Mouse (Mus musculus): ENCODE measurements around the gene Syn3.

Syn3 gene

DNA sequence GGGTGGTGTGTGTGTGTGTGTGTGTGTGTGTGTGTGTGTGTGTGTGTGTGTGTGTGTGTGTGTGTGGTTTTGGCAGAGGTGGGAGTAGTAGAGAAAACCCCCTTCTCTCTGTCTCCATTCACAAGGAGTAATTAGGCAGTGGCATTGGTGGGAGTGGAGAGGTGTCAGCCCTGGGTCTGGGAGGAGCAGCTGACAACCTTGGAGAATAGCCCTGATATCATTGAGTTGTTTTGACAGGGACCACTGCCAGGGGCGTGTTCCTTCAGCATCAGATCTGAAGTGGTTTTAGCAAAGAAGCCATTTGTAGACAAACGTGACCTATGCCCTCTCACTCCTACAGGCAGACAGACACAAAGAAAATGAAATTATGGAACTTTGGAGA lies 195.2 kb downstream of the Syn3 start:
- no peak for DNase-seq

DNA sequence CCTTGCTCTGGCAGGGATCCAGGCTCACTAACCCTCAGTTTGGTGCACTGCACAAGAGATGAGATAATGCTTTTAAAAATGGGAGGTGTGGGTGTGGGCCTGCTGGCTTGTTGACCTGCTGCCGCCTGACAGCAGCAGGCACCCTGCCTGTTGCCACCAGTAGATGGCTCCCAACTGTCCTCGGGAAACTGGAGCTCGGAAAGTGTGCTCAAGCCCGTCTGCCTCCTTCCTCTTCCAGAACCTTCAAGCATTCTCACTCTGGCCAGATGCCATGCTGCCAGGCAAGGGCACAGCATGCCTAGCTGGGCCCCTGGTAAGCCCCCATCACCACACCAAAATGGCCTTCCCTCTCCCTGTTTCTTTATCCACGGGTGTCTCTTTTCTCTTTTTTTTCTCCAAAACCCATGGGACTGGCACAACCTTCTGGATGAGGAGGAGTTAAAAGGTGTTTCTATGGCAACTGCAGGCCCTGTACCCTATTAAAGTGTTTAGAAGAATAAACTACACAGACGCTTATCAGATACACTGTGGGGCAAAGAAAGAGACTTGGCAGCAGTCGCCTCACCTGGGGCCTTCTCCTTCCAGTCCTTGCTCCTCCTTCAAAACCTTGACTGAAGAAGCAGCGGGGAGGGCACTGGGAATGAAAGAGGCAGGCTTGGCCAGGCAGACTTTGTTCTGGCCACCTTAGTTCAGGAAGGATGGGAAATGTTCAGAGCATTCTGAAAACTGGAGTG lies 195.8 kb downstream of the Syn3 start:
- peak; percentile 13 for DNase-seq

DNA sequence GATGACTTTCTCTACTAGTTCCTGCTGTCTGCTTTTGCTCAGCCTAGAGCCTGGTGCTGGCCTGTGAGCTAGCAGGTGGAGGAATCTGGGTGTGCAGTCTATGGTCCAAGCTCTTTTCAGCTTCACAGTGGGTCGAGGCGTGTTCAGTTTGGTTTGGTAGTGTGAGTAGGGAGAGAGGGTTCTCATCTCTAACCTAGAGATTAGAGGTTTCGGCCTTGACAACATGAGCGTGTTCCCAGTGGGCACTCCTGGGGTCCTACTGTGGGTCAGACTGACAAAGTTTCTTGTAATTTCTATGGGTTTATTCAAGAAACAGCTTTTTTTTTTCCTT lies 196.4 kb downstream of the Syn3 start:
- DNase-seq: no peak

DNA sequence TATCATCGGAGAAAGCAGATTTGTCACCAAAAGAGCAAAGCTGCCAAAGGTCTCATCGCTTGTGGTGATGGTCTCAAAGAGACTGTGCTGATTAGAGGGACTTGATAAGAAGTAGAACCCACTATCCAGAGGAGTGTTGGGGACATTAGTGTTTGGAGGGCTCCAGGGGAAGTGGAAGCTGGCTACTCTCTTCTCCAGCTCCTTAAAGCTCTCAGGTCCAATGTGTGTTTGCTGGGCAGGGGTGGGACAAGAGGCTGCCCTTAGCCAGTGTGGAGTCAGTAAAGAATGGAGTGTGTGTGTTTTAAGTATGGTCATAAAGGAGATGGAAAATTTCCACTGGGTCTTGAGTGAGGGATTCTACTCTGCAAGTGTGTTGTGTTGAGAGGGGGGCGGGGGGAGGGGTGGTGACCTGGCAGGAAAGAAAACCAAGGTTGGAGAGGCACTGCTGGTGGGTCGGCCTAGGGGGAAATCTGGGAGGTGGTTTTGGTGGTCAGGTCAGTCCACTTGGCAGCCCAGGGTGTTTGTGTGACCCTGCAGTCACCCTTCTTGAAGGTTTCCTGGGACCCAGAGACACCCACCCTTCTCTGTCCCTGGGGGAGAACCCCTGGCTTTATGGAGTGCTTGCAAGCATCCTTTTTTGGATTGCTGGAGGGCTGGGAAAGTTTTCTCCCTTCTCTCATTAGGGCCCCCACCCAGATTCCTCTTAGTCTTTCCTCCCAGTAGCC lies 196.9 kb downstream of the Syn3 start:
- DNase-seq: no peak

DNA sequence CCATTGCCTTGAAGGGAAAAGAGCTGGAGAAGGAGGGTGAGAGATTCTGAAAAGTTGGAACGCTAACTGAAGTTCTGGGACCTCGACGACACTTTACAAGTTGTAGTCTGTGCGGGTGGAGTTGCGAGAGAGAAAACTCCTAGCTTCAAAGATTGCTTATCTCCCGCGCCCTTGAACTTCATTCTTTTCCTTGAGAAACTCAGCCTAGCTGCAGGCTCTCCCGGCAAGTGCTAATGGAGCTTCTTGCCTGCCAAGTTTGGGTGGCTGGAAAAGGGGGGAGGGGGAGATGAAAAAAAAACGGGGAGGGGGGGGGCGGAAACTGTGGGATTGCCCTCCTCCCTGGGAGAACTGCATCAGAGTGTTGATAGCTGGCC lies 197.6 kb downstream of the Syn3 start:
- DNase-seq: no peak

DNA sequence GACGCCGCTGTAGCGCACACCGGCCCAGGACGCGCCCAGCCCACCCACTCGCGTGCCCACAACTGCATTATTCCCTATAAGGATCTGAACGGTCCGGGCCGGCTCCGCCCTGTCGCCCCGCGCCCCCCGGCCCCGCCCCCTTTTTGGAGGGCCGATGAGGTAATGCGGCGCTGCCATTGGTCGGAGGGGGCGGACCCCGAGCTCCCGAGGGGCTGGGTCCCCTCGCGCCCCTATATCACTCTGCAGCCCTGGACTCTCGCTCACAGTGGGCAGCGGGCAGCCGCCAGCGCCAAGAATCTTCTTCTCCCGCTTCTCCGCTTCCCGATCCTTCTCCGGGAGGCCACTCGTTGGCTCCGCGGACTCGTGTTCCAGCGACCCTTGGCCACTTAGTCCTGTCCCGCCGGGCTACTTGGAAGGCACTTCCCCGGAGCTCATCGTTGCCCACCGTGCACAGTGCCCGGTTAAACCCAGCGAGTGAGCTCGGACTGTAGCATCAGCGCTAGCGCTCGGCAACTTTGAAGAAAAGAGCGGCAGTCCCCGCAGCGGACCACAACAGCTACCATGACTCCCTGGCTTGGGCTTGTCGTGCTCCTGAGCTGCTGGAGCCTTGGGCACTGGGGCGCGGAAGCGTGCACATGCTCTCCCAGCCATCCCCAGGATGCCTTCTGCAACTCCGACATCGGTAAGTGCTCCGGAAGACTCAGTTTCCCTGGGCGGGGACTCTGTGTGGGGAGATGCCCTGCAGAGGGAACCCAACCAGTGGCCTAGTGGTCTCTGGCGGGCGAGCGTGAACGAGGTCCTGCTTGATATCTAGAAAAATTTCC lies 198.2 kb downstream of the Syn3 start, which contains the start of gene Timp3:
TSS of gene Timp3 (plus strand) at position 80 of the 824 bp plus-strand sequence.
- DNase-seq: no peak

DNA sequence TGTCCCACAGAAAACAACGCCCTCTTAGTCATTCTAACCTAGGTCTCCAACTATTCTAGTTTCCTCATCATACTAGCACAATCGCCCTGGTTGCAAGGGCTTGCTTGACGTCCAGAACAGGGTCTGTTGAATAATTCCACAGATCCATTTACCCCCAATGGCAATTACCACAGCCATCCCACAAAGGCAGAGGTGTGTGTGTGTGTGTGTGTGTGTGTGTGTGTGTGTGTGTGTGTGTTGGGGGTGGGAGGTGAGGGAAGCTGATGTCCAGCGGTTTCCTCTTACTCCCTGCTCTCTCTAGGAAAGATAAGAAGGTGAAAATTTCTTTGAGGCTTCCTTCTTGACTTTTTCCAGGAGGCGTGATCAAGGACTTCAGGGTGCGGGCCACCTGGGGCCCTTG lies 198.9 kb downstream of the Syn3 start:
- DNase-seq: no peak

DNA sequence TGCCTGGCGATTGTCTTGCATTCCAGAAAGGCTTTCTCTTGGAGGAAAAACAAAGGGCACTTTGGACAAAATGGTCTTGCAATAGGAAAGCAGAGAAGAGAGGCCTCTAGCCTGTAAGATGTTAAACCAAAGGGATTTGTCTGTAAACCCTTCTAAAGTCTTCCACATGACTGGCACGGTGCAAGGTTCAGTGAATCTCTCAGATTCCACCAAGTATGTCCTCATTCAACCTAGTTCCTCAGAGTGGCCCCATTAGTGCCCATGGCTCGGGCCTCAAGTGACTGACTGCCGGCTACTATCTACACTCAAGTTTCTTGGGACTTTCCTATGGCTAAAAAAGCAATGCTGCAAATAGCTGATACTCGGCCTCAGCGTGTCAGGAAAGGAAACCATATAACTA lies 200.4 kb downstream of the Syn3 start:
- DNase-seq: no peak

DNA sequence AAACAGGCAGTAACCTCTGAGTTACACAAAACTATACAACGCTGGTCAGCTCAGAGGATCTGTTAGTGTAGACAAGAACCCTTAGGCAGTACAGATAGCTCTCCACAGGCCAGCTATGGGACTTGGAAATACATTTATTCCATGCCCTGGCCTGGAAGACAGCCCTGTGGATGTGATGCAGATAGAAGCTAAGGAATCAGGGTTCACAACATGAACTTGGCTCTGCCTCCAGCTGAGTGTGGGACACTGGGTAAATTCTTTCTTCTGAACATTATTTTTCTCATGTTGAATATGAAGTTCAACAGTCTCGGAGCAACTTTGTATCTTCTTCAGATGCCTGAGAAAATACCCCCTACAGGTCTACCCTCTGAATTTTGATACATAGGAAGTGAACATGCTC lies 201.4 kb downstream of the Syn3 start:
- DNase-seq: no peak

DNA sequence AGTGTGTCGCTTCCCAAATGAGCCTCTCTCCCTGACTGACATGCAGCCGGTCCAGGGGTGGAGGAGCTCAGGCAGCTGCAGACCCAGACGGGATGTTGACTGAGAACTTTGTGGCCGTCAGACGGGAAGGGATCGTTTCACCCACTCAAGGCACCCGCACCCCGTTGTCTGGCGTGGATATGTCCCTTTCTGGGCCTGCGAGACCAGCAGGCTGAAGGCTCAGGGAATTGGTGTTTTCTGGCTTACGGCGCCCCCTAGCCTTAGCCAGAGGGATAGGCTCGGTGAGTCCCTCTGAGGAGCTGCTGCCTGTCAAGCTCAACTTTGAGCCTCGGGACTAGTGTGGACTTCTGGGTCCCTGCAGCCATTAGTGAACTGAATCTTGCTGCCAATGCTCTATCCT lies 202.6 kb downstream of the Syn3 start:
- peak; percentile 50 for DNase-seq

DNA sequence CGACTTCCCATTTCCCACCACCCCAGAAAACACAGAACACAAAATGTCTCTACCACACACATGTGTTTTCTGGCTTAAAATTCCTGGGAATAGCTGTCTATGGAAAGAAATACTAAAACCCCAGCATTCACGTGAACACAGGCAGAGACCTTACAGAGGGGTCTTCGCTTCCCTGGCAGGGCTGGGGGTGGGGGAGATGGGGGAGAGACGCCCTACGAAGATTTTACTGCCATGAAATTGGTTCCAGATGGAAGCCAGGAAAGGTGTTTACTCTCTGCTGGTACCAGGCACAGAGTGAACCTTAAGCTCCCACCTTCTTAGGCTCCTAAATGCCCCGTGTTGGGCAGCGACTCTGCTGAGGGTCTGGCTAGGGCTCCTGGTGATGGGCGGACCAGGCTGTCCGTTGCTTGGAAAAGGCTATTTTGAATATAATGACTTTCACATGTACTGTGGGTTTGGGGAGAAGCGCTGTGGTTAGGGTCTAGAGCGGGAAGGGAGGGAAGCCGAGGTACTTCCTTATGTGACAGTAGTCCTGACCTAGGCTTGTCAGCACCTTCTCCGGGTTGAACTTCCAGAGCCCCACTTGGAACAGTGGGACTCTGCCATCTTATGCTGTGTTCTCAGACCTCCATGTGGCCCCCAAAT lies 203.1 kb downstream of the Syn3 start:
- no peak for DNase-seq

DNA sequence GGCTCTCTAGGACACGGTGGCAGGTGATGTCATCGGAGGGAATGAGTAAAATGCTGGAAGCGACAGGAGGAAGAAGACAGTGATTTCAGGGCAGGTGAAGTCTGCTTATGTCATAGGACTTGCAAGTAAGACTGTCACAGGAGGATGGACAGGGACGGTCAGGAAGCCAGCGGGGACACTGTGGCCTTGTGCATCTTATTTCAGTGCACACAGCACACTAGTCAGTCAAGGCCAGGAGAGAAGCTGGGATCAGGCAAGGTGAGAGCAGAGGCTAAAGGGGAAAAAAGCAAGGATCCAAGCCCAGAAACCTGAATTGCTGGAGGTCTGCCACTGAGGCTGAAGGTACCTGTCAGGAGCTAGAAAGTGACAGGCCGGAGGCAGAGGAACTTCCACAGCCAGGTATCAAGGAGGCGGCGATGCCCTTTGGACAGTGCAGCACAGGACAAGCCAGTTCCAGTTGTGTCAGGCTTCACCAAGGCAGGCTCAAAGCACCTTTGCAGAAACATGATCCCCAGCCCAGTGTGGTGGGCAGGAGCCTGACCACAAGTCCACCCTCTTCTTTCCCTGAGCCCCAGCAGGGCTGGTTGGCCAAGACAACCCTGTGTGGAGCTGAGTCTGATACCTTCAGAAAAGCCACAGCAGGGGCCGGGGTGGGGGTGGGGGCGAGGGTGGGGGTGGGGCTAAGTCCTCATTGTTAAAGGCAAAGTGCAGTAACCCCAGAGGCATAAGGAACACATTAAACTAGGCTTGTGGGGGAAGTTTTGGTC lies 203.9 kb downstream of the Syn3 start:
- DNase-seq: no peak

DNA sequence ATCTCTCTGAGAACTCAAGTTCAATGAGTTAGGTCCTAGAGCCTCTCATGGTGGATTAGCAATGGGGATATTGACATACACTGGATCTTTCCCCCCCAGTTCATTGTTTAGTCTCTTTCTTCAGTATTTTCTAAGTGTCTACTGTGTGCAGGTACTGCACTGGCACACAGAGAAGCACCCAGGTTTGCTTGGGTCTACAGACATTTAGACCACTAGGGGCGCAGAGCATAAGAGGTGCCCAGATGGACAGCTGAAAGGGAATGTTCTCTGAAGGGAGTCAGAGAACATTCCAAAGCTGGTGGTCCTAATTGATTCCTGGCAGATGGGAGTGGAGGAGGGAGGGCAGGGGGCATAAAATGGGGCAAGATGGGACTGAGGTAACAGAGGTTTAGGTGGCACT lies 204.8 kb downstream of the Syn3 start:
- no peak for DNase-seq

DNA sequence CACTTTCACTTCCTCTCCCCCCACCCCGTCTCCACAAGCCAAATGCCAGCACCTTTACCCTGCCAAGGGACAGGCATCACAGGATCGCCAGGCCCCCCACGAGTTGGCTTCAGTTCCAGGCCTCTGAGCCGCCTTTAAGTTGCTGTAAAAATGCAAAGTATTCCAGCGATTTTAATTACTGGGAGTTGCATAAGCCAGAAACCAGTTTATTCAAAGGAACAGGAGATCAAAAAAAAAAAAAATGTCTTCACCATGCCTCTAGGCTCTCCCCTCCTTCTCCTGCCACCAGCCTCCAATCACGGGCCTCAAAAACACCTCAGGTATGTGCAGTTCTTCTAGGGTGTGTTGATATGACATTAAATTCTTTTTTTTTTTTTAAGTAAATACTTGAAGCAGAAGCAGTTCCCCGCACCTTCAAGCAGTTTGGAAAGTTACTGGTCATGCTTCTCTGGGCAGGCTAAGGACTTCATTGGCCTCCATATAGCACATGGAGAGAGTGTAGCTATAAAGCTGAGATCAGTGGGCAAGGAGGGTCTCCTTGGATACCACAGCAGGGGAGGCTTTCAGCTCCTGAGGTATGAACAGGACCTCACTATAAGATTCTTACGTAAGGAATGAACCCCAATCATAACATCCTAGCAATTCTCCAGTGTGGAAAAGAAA lies 208.5 kb downstream of the Syn3 start:
- DNase-seq: no peak

DNA sequence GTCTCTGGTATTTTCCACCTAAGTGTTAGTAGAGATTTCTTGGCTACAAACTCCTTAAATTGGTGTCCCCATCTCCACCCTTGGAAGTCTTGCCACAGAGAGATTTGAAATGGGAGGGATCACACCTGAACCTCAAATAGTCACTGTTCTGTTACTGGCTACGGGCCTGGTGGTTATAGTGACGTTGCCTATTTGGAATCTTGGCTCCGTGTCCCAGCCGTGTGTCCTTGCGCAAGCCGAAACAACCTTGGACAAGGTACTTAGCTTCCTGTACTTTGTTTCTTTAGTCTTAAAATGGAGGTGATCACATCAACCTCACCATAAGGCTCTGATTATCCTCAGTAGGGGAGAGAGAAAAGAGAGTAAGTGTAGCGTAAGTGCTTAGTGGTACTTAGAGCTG lies 212.2 kb downstream of the Syn3 start:
- no peak for DNase-seq

DNA sequence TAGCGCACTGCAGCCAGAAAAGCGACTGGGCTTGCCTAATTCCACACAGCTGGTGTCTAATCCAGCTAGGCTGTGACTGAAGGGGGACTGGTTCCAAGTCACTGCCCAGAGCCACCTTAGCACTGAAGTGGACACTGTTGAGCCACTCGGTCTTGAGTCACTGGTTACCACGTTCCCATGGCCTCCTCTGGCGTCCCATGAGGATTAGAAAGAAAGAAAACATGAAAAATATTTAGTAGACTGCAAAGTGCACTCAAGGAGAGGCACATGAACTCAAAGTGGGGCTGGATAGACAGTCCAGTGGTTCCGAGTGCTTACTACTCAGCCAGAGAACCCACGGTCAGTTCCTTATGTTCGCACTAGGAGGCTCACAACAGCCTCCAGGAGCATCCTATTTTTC lies 217.5 kb downstream of the Syn3 start:
- DNase-seq: no peak

DNA sequence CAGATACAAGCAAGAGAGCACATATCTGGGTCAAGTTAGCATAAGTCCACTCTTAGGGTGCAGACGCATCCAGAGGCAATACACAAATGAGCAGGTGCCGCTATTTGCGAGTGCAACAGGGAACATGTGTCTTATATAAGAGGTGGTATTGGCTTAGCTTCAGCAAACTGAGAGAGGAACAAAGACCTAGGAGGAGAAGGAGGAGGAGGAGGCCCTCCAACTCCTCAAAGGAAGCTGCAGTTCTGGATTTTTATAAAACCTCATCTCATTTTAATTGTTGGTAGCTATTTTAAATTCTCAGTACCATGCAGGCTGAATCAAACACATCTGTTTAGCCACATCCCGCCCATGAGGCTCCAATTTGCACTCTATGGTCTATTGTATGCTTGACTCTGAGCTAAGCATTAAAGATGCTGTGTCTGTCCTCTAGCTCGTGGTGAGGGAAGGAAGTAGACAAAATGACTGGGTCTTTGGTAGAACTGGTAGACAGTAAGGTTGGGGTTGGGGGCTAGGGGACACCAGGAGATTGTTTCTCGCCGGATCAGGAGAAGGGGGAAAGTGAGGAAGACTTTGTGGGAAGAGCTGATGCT lies 219.0 kb downstream of the Syn3 start:
- no peak for DNase-seq

DNA sequence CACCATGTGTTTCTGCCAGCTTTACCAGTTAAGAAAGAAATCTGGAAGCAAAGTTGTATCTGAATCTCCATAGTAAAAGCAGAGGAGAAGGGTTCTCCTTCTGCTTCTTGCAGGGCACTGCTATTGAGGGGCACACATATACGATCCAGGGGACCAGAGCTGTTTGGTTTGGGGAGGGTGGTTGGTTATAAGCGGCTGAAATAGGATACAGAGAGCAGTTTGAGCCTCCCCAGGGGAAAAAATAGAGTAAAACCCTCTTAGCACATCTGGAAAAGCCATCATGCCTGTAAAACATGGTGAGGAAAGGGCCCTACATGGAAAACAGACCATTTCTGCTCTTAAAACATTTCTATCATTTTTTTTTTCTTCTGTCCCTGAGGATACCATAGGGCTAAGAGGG lies 220.2 kb downstream of the Syn3 start:
- no peak for DNase-seq

DNA sequence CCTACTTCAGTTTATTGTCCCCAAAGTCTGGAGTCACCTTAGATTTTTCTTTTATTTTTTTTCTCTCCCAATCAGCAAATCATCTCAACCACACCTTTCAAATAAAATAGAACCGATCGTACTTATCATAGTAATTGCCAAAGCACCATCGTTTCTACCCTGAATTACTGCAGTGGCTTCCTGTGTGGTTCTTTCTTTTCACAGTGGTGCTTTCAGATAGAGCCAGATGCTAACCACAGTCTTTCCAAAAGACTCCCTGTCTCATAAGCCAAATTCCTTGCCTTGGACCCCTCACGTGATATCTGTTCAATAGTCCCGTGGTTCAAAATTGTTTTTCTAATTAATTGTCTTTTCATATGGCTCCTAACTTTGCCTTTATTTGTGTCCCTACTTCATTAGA lies 221.4 kb downstream of the Syn3 start:
- no peak for DNase-seq

DNA sequence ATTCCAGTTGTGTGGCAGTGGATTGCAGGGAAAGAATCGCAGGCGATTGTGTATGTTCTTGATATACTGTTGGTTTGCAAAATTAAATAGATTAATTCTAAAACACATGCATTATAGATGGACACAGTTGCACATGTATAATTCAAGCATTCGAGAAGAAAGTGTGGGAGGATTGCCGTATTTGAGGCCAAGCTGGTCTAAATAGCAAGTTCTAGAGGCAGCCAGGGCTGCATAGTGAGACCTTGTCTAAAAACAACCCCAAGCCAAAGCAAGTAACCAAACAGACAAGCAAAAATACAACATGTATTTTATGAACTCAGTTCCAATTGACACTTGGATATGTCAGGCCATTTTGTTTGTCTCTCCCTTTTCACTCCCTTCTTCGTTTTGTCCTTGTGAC lies 223.1 kb downstream of the Syn3 start:
- no peak for DNase-seq

DNA sequence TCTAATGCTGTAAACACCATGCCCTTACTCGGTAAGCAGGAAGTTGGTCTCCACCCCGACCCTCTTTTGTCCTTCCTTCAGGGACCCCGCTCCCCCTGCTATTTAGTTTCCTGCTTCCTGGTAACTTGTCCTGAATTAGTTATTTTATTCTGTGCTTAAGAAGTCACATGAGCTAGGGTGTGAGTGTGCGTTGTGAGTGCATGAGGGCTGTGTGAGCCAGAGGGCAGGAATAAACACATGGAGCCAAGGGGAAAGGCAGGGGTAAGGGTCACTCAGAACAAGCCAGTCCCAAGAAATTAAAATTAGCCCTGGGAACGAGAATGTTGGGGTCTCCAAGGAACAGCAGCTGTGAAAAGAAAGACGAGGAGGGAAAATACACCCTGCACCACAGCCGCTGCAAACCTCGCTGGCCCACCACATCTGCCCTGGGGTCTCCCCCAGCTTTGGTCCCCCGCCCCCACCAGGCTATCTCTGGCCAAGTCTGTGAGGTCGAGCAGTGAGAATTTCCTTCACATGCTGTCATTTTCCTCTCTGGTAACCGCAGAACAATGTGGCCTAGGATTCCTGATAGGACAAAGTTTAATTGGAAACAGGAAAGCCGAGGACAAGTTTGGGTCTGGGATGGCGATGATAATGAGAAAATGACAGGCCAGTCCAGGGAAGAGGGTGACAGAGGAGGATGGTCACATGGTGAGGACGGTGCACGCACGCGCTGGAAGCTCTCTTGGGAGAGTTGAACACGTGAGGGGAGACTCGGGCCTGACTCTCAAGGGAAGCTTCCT lies 225.1 kb downstream of the Syn3 start:
- no peak for DNase-seq
